Mouse (Mus musculus): ENCODE results near the gene Cd320.
"Not testable (repeated sequence)": the region's sequence is repeated elsewhere in the genome, so short reads cannot be mapped to it uniquely, and the experiment has no call there.

- not testable (repeated sequence) for TF ChIP-seq POLR2A (IDR thresholded peaks at IDR 0.05; ENCODE audit: insufficient read depth, low read length)
- peak; percentile 45 for TF ChIP-seq CTCF (IDR thresholded peaks at IDR 0.05; ENCODE audit: low read depth, low read length)
These were observed 32.9 kb downstream of the Cd320 start for GRCm38 (mm10) chr17:33875797-33876196.

Data from ES-Bruce4 (cell line).